Comparison of ENCODE assay signal across 14 mouse cellular contexts in the genomic region with DNA sequence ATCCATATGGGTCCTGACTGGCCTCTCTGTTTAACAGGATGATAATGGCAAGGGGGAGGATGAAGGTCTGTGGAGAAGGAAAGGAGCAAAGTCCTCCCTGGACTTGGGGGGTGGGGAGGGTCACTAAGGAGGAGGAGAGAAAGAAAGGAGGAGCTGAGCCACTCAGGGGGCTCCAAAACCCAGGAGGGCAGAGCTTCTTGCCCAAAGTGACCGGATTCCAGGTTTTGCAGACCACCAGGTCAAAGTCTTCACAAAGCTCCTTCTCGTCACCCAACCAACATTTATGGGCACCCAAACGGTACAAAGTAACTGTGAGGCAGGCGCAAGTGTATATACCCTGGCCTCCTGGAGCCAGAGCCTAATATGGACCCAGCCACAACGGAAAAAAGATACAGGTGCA. TPM values are rescaled to one million over a fixed set of nuclear protein-coding genes. Genes with fewer than 3 reads are reported as not detected.
A peak's percentile ranks its signal among the peaks of the same experiment; 100 is the strongest.
DNase-seq lines count a peak whose midpoint lies in the region; ATAC-seq lines count a peak whose summit lies in the region.
"Had no signal": no experiment of that assay in that cellular context is flagged by ENCODE, and none has a peak within 500 bp of the region (broad histone marks: within the 10 kb centered on the region; RNA-seq: fewer than 3 reads in every experiment).

No protein-coding gene starts in this region.

- H3K27me3 ChIP-seq in embryonic facial prominence, embryonic 11.5 days (ENCODE audit: control insufficient read depth, insufficient read depth, low read length): no peaks in the 10 kb centered on the region
- H3K27me3 ChIP-seq in embryonic facial prominence, embryonic 14.5 days (replicated peaks; ENCODE audit: control insufficient read depth, insufficient read depth, low read length): no peaks in the 10 kb centered on the region
- no peaks in the 10 kb centered on the region for H3K27me3 ChIP-seq in kidney, embryonic 14.5 days (ENCODE audit: control insufficient read depth, insufficient read depth, low read length)
- H3K27me3 ChIP-seq in midbrain, embryonic 13.5 days: peaks cover 15% of the 10 kb centered on the region

- WGBS in embryonic facial prominence, embryonic 11.5 days: 16% methylated on average over 5 of the region's 5 CpGs
- 43% methylated on average over 5 of the region's 5 CpGs for WGBS in embryonic facial prominence, embryonic 14.5 days
- WGBS in kidney, embryonic 14.5 days: 25% methylated on average over 5 of the region's 5 CpGs
- WGBS in midbrain, embryonic 13.5 days: 24% methylated on average over 5 of the region's 5 CpGs

- peak overlapping the region; percentile 98 for H3K4me3 ChIP-seq in embryonic facial prominence, embryonic 11.5 days (ENCODE audit: low read depth, low read length)
- no peak overlapping the region for H3K4me3 ChIP-seq in embryonic facial prominence, embryonic 14.5 days (ENCODE audit: low read depth, low read length)
- peak overlapping the region; percentile 93 for H3K4me3 ChIP-seq in kidney, embryonic 14.5 days (ENCODE audit: low read length)
- peak overlapping the region; percentile 65 for H3K4me3 ChIP-seq in midbrain, embryonic 13.5 days (replicated peaks)

- no peaks in the 10 kb centered on the region for H3K9me3 ChIP-seq in embryonic facial prominence, embryonic 11.5 days (replicated peaks; ENCODE audit: control insufficient read depth, low read length)
- H3K9me3 ChIP-seq in embryonic facial prominence, embryonic 14.5 days (ENCODE audit: control insufficient read depth, low read length): no peaks in the 10 kb centered on the region
- H3K9me3 ChIP-seq in kidney, embryonic 14.5 days (ENCODE audit: control insufficient read depth, low read length): no peaks in the 10 kb centered on the region
- no peaks in the 10 kb centered on the region for H3K9me3 ChIP-seq in midbrain, embryonic 13.5 days

- no peaks in the 10 kb centered on the region for H3K36me3 ChIP-seq in embryonic facial prominence, embryonic 11.5 days (replicated peaks; ENCODE audit: control insufficient read depth, insufficient read depth, low read depth, low read length)
- no peaks in the 10 kb centered on the region for H3K36me3 ChIP-seq in embryonic facial prominence, embryonic 14.5 days (ENCODE audit: control insufficient read depth, insufficient read depth, low read length)
- no peaks in the 10 kb centered on the region for H3K36me3 ChIP-seq in kidney, embryonic 14.5 days (ENCODE audit: control insufficient read depth, insufficient read depth, low read length)
- H3K36me3 ChIP-seq in midbrain, embryonic 13.5 days: no peaks in the 10 kb centered on the region

- peak overlapping the region; percentile 93; the same call in 1 of the 2 replicates for H3K9ac ChIP-seq in embryonic facial prominence, embryonic 11.5 days (replicated peaks; ENCODE audit: low read length)
- H3K9ac ChIP-seq in embryonic facial prominence, embryonic 14.5 days (ENCODE audit: low read depth, low read length): no peak overlapping the region
- H3K9ac ChIP-seq in kidney, embryonic 14.5 days (ENCODE audit: low read depth, low read length): 0 out of 2 replicates have a peak overlapping the region, but pooled peaks have one; percentile 8
- no peak overlapping the region for H3K9ac ChIP-seq in midbrain, embryonic 13.5 days (replicated peaks)

- peak overlapping the region; percentile 81 for H3K4me2 ChIP-seq in embryonic facial prominence, embryonic 11.5 days (ENCODE audit: low read depth, low read length)
- H3K4me2 ChIP-seq in embryonic facial prominence, embryonic 14.5 days (ENCODE audit: low read depth, low read length): peak overlapping the region; percentile 92; the same call in 1 of the 2 replicates
- peak overlapping the region; percentile 76 for H3K4me2 ChIP-seq in kidney, embryonic 14.5 days (replicated peaks; ENCODE audit: low read depth, low read length)
- peak overlapping the region; percentile 84 for H3K4me2 ChIP-seq in midbrain, embryonic 13.5 days (replicated peaks)

- ATAC-seq in embryonic facial prominence, embryonic 11.5 days (replicated peaks; ENCODE audit: insufficient number of reproducible peaks, low FRiP score, low TSS enrichment, low read depth): no peak
- no peak for ATAC-seq in embryonic facial prominence, embryonic 14.5 days (ENCODE audit: low read depth)
- no peak for ATAC-seq in kidney, embryonic 14.5 days (ENCODE audit: low FRiP score, low TSS enrichment)
- ATAC-seq in midbrain, embryonic 13.5 days: no peak
- ATAC-seq: lung, postnatal 0 days had no signal

- peak overlapping the region; percentile 10; the same call in 1 of the 2 replicates for H3K27ac ChIP-seq in embryonic facial prominence, embryonic 11.5 days (replicated peaks; ENCODE audit: low read depth, low read length)
- H3K27ac ChIP-seq in embryonic facial prominence, embryonic 14.5 days (replicated peaks; ENCODE audit: low read depth, low read length): no peak overlapping the region
- peak overlapping the region; percentile 97; the same call in 1 of the 2 replicates for H3K27ac ChIP-seq in kidney, embryonic 14.5 days (ENCODE audit: low read depth, low read length)
- H3K27ac ChIP-seq in midbrain, embryonic 13.5 days: peak overlapping the region; percentile 83

- no peak for DNase-seq in embryonic facial prominence, embryonic 11.5 days (ENCODE audit: low spot score)
- DNase-seq in embryonic facial prominence, embryonic 14.5 days (ENCODE audit: low spot score): no peak
- DNase-seq in adrenal gland, postnatal 10 days: no peak
- no peak for DNase-seq in layer of hippocampus, adult 9-10 months (ENCODE audit: low spot score)
- no peak for DNase-seq in layer of hippocampus, postnatal 14 days (ENCODE audit: low spot score in 2 of 2)
- DNase-seq: cerebellum, adult 11-12 months; heart, adult 11 months had no signal

- peaks cover 24% of the 10 kb centered on the region for H3K4me1 ChIP-seq in embryonic facial prominence, embryonic 11.5 days (ENCODE audit: control insufficient read depth, insufficient read depth, low read length)
- peaks cover 33% of the 10 kb centered on the region for H3K4me1 ChIP-seq in embryonic facial prominence, embryonic 14.5 days (ENCODE audit: control insufficient read depth, insufficient read depth, low read length)
- H3K4me1 ChIP-seq in kidney, embryonic 14.5 days (ENCODE audit: control insufficient read depth, insufficient read depth, low read length): peaks cover 48% of the 10 kb centered on the region
- peaks cover 65% of the 10 kb centered on the region for H3K4me1 ChIP-seq in midbrain, embryonic 13.5 days (replicated peaks)

RNA-seq across cellular contexts. Expression of gene Fignl2, which starts 2.7 kb away (rescaled TPM):
- polyA plus RNA-seq in embryonic facial prominence, embryonic 11.5 days (2014; fragmentation: Nextera tagmentation; extraction: Ambion mirVana): 0.72 and 0.81 TPM in 2 replicates
- 0.26 and 0.30 TPM in 2 replicates for polyA plus RNA-seq in embryonic facial prominence, embryonic 14.5 days (2014; fragmentation: Nextera tagmentation; extraction: Ambion mirVana)
- polyA plus RNA-seq in kidney, embryonic 14.5 days (2014; fragmentation: Nextera tagmentation; extraction: Ambion mirVana): 0.58 and 0.73 TPM in 2 replicates
- 0.11 and 0.15 TPM in 2 replicates for polyA plus RNA-seq in midbrain, embryonic 13.5 days (2015; fragmentation: Nextera tagmentation; extraction: Ambion mirVana)
- 10 to 100 TPM in 1 of 2 experiments, 1 to 10 TPM in 1; 8.4 to 11.0 TPM for total RNA-seq in adrenal gland, postnatal 10 days (2021)
- 1 to 10 TPM; 1.1 to 1.2 TPM for total RNA-seq in layer of hippocampus, postnatal 14 days (2021)

RNA-seq across cellular contexts. Expression of gene Gm47841, which starts 28.5 kb away (rescaled TPM):
- polyA plus RNA-seq in embryonic facial prominence, embryonic 11.5 days (2014; fragmentation: Nextera tagmentation; extraction: Ambion mirVana): not detected in 2 replicates
- polyA plus RNA-seq in embryonic facial prominence, embryonic 14.5 days (2014; fragmentation: Nextera tagmentation; extraction: Ambion mirVana): not detected in 2 replicates
- polyA plus RNA-seq in kidney, embryonic 14.5 days (2014; fragmentation: Nextera tagmentation; extraction: Ambion mirVana): not detected in 2 replicates
- not detected in 2 replicates for polyA plus RNA-seq in midbrain, embryonic 13.5 days (2015; fragmentation: Nextera tagmentation; extraction: Ambion mirVana)
- total RNA-seq in adrenal gland, postnatal 10 days (2021): under 1 TPM in 1 of 2 experiments, not detected in 1; 0.33 TPM
- not detected for total RNA-seq in layer of hippocampus, postnatal 14 days (2021)
- total RNA-seq: ES-E14; neutrophil, adult 5-6 weeks had no signal
- polyA plus RNA-seq: adrenal gland, adult 2 months; lung, postnatal 0 days; spleen, adult 2 months had no signal

RNA-seq across cellular contexts. Expression of gene Ankrd33, which starts 39.9 kb away (rescaled TPM):
- not detected in 2 replicates for polyA plus RNA-seq in embryonic facial prominence, embryonic 11.5 days (2014; fragmentation: Nextera tagmentation; extraction: Ambion mirVana)
- polyA plus RNA-seq in embryonic facial prominence, embryonic 14.5 days (2014; fragmentation: Nextera tagmentation; extraction: Ambion mirVana): not detected in 2 replicates
- not detected in 2 replicates for polyA plus RNA-seq in kidney, embryonic 14.5 days (2014; fragmentation: Nextera tagmentation; extraction: Ambion mirVana)
- not detected in 2 replicates for polyA plus RNA-seq in midbrain, embryonic 13.5 days (2015; fragmentation: Nextera tagmentation; extraction: Ambion mirVana)
- total RNA-seq in adrenal gland, postnatal 10 days (2021): under 1 TPM; 0.24 to 0.33 TPM
- not detected for total RNA-seq in layer of hippocampus, postnatal 14 days (2021)
- total RNA-seq: ES-E14; neutrophil, adult 5-6 weeks had no signal
- polyA plus RNA-seq: lung, postnatal 0 days; spleen, adult 2 months had no signal

RNA-seq across cellular contexts. Expression of gene Acvrl1, which starts 52.7 kb away (rescaled TPM):
- 3.8 and 4.6 TPM in 2 replicates for polyA plus RNA-seq in embryonic facial prominence, embryonic 11.5 days (2014; fragmentation: Nextera tagmentation; extraction: Ambion mirVana)
- 11.5 and 13.5 TPM in 2 replicates for polyA plus RNA-seq in embryonic facial prominence, embryonic 14.5 days (2014; fragmentation: Nextera tagmentation; extraction: Ambion mirVana)
- polyA plus RNA-seq in kidney, embryonic 14.5 days (2014; fragmentation: Nextera tagmentation; extraction: Ambion mirVana): 6.3 and 8.8 TPM in 2 replicates
- polyA plus RNA-seq in midbrain, embryonic 13.5 days (2015; fragmentation: Nextera tagmentation; extraction: Ambion mirVana): 5.3 and 5.5 TPM in 2 replicates
- 10 to 100 TPM; 19.5 to 19.8 TPM for total RNA-seq in adrenal gland, postnatal 10 days (2021)
- 10 to 100 TPM; 11.9 to 12.0 TPM for total RNA-seq in layer of hippocampus, postnatal 14 days (2021)

Comparison
In these comparisons a context has a peak if more than half of its experiments do, and no peak if none do; other contexts are left out.
1. H3K9ac ChIP-seq: peak in embryonic facial prominence, embryonic 11.5 days (single experiment) and kidney, embryonic 14.5 days (single experiment); none in embryonic facial prominence, embryonic 14.5 days (single experiment) and midbrain, embryonic 13.5 days (single experiment).
2. Peak in every context shown above with its lines, with median percentiles within 50 percentile points of each other: H3K4me2 ChIP-seq.